Mouse (Mus musculus): ENCODE data around the gene Epn3.

The Epn3 gene

GRCm38 (mm10) chr11:94469136-94470064 lies 30.4 kb downstream of the Epn3 start:
- DNase-seq (ENCODE audit: low read depth) = peak; percentile 41

- peak; percentile 37 for DNase-seq (ENCODE audit: low read depth)
Measured at GRCm38 (mm10) chr11:94468582-94469064, 31.2 kb downstream of the Epn3 start.

GRCm38 (mm10) chr11:94466333-94466855 lies 33.4 kb downstream of the Epn3 start:
- DNase-seq (ENCODE audit: low read depth) = no peak

GRCm38 (mm10) chr11:94464170-94464569 lies 35.6 kb downstream of the Epn3 start:
- DNase-seq (ENCODE audit: low read depth) = no peak

- no peak for DNase-seq (ENCODE audit: low read depth)
Measured at GRCm38 (mm10) chr11:94461856-94462255, 37.9 kb downstream of the Epn3 start.

GRCm38 (mm10) chr11:94457001-94457400 lies 42.8 kb downstream of the Epn3 start:
- no peak for DNase-seq (ENCODE audit: low read depth)

GRCm38 (mm10) chr11:94456347-94456746 lies 43.4 kb downstream of the Epn3 start:
- no peak for DNase-seq (ENCODE audit: low read depth)

- no peak for DNase-seq (ENCODE audit: low read depth)
Measured at GRCm38 (mm10) chr11:94455161-94455820, 44.5 kb downstream of the Epn3 start.

- DNase-seq (ENCODE audit: low read depth) = no peak
Measured at GRCm38 (mm10) chr11:94454756-94455155, 45.0 kb downstream of the Epn3 start.

- no peak for DNase-seq (ENCODE audit: low read depth)
Measured at GRCm38 (mm10) chr11:94451091-94451773, 48.5 kb downstream of the Epn3 start.

GRCm38 (mm10) chr11:94449886-94450285 lies 49.9 kb downstream of the Epn3 start:
- DNase-seq (ENCODE audit: low read depth) = no peak

GRCm38 (mm10) chr11:94449239-94449638 lies 50.5 kb downstream of the Epn3 start:
- no peak for DNase-seq (ENCODE audit: low read depth)

- no peak for DNase-seq (ENCODE audit: low read depth)
Measured at GRCm38 (mm10) chr11:94447017-94447416, 52.8 kb downstream of the Epn3 start.

GRCm38 (mm10) chr11:94445300-94445699 lies 54.5 kb downstream of the Epn3 start:
- no peak for DNase-seq (ENCODE audit: low read depth)

GRCm38 (mm10) chr11:94444829-94445228 lies 54.9 kb downstream of the Epn3 start:
- DNase-seq (ENCODE audit: low read depth) = no peak

GRCm38 (mm10) chr11:94441752-94442151 lies 58.0 kb downstream of the Epn3 start:
- DNase-seq (ENCODE audit: low read depth) = no peak

- no peak for DNase-seq (ENCODE audit: low read depth)
Measured at GRCm38 (mm10) chr11:94441122-94441521, 58.7 kb downstream of the Epn3 start.

- no peak for DNase-seq (ENCODE audit: low read depth)
Measured at GRCm38 (mm10) chr11:94440421-94440820, 59.4 kb downstream of the Epn3 start.
